Mouse (Mus musculus) midbrain, embryonic 12.5 days (tissue): ENCODE measurements around the gene Eif4e3. TPM values are rescaled to one million over a fixed set of nuclear protein-coding genes. Genes with fewer than 3 reads are reported as not detected.

Experiments used
- ATAC-seq: fragments of 200-750 bp; cut with Nextera tagmentation; 2 replicates; pipeline ENCODE4 v1.8.0; 2017; ENCODE audit warnings: low read depth, moderate TSS enrichment, moderate library complexity; ENCODE audit not compliant: low FRiP score
- H3K27ac ChIP-seq: fragments of 300-500 bp; sonication (generic); replicated peaks from 2 replicates; pipeline ENCODE4 v1.5.1; 2016; ENCODE audit warnings: mild to moderate bottlenecking
- H3K27me3 ChIP-seq: fragments of 300-500 bp; sonication (generic); 2 replicates; pipeline ENCODE4 v1.6.1; 2016; ENCODE audit warnings: mild to moderate bottlenecking
- H3K36me3 ChIP-seq: fragments of 300-500 bp; sonication (generic); 2 replicates; pipeline ENCODE4 v1.6.1; 2016
- H3K4me1 ChIP-seq: fragments of 300-500 bp; sonication (generic); 2 replicates; pipeline ENCODE4 v1.6.1; 2016
- H3K4me2 ChIP-seq: fragments of 300-500 bp; sonication (generic); replicated peaks from 2 replicates; pipeline ENCODE4 v1.6.1; 2016; ENCODE audit warnings: mild to moderate bottlenecking, moderate library complexity
- H3K4me3 ChIP-seq: fragments of 300-500 bp; sonication (generic); 2 replicates; pipeline ENCODE4 v1.5.1; 2016; ENCODE audit warnings: mild to moderate bottlenecking
- H3K9ac ChIP-seq: fragments of 300-500 bp; sonication (generic); replicated peaks from 2 replicates; pipeline ENCODE4 v1.6.1; 2016; ENCODE audit warnings: mild to moderate bottlenecking, moderate library complexity
- H3K9me3 ChIP-seq: fragments of 300-500 bp; sonication (generic); 2 replicates; pipeline ENCODE4 v1.6.1; 2016; ENCODE audit warnings: mild to moderate bottlenecking
- WGBS: fragments of 180-500 bp; shearing (Covaris S2); methylation state at CpG from one replicate; pipeline ENCODE4 v1.1.7; 2016; 5-methylcytosine and 5-hydroxymethylcytosine counted together
- polyA plus RNA-seq: library from polyadenylated mRNA; unstranded; fragments of >200 nt; fragmentation: Nextera tagmentation; extraction: Ambion mirVana; gene quantifications from 2 replicates; pipeline ENCODE4 v1.2.1, GENCODE M21; 2016

Gene Eif4e3
- polyA plus RNA-seq, 1 experiment from 2014 or later: 12.5 TPM

DNA sequence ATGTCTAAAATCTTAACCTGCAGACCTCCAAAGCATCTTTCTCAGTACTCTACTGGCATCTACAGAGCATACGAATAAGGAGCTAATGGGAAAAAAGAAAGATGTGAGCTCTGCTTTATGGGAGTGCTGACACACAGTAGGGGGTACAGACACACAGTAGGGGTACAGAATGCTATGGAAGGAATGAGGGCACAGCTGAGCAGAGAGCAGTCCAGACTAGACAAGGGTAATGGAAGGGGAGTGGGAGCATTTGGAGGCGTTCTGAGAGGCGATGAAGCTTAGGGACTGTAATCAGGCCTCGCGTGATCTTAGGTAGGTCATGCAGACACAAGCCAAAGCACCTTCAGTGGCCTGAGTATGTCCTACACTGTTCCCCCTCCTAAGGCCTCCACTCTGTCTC lies 17.4 kb upstream of the Eif4e3 start:
- no peak overlapping the region for H3K27ac ChIP-seq
- no peak overlapping the region for H3K4me3 ChIP-seq
- no peaks in the 10 kb centered on the region for H3K4me1 ChIP-seq
- no peak for ATAC-seq
- no peaks in the 10 kb centered on the region for H3K36me3 ChIP-seq
- no peak overlapping the region for H3K4me2 ChIP-seq
- H3K27me3 ChIP-seq: 0 out of 2 replicates have a peak, but pooled peaks cover 14% of the 10 kb centered on the region
- H3K9me3 ChIP-seq: no peaks in the 10 kb centered on the region
- 91% methylated on average over 5 of the region's 5 CpGs for WGBS
- H3K9ac ChIP-seq: no peak overlapping the region

DNA sequence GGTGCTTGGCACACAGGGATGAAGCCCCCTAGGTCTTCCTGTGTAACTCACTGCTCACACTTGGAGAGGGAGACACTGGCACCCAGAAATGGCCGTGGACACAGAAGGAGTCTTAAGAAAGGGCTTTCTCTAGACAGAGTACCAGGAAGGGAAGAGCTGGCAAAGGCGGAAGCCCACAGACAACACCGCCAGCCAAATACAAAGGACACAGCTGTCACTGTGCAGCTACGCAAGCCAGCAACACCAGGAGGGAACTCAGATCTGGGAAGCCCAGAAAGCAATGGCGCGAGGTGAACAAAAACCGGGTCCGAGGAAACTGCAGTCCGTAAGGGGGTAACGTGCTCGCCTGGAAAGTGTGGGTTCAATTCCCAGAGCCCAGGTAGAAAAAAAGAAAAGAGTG lies 11.5 kb upstream of the Eif4e3 start:
- WGBS: 73% methylated on average over 11 of the region's 11 CpGs
- ATAC-seq: no peak

DNA sequence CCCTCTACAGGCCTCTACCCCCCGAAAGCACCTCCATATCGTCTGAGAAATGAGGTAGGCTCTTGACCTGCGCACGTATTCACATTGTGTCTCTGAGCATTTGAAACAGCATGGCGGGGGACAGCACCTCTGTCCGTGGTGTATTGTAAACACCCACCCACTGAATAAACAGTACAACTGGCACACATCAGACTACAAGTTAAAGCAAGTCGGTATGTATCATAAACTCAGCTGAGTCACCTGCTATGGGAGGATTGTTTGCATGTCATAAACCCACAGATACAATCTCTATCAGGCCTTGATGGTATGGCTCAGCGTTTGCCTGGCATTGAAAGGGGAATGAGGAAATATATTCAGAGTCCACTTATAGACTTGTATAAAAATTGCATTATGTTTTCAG lies 10.8 kb upstream of the Eif4e3 start:
- Histone ChIP-seq H3K9me3 (no peaks in the 10 kb centered on the region), H3K27me3 (no peaks in the 10 kb centered on the region), H3K9ac (no peak overlapping the region), H3K27ac (no peak overlapping the region), H3K4me2 (no peak overlapping the region), H3K4me3 (no peak overlapping the region), H3K36me3 (no peaks in the 10 kb centered on the region), H3K4me1 (peaks cover 6% of the 10 kb centered on the region; the same call in 1 of the 2 replicates)
- ATAC-seq: no peak
- WGBS: 91% methylated on average over 8 of the region's 8 CpGs

More for the DNA sequence above, 11.5 kb upstream of the Eif4e3 start:
- Histone ChIP-seq H3K4me1 (peaks cover 6% of the 10 kb centered on the region; the same call in 1 of the 2 replicates), H3K27me3 (no peaks in the 10 kb centered on the region), H3K27ac (0 out of 2 replicates have a peak overlapping the region, but pooled peaks have one; percentile 7), H3K36me3 (no peaks in the 10 kb centered on the region), H3K4me3 (no peak overlapping the region), H3K4me2 (no peak overlapping the region), H3K9ac (no peak overlapping the region), H3K9me3 (no peaks in the 10 kb centered on the region)

DNA sequence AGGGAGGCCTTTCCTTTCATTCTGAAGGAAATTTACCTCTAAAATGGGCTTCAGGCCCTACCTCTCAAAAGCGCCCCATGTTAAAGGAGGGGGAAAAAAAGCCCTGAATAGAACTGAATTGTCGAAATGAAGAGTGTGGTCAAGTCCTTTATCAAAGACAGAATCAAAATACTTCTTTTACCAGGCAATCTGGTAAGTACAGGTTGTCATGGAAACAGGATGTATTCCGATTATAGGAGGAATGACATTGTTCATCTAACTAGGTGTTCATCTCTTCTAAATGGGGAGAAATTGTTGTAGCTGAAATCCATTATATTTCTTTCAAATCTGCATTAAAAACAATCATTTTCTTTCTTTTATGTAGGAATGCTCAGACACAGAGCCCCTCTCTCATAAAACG lies 7.9 kb upstream of the Eif4e3 start:
- Histone ChIP-seq H3K27ac (0 out of 2 replicates have a peak overlapping the region, but pooled peaks have one; percentile 25), H3K36me3 (no peaks in the 10 kb centered on the region), H3K4me2 (no peak overlapping the region), H3K9ac (no peak overlapping the region), H3K9me3 (no peaks in the 10 kb centered on the region), H3K4me3 (no peak overlapping the region), H3K27me3 (peaks cover 9% of the 10 kb centered on the region; the same call in 1 of the 2 replicates), H3K4me1 (peaks cover 24% of the 10 kb centered on the region)
- WGBS: 67% methylated on average over 4 of the region's 4 CpGs
- no peak for ATAC-seq

DNA sequence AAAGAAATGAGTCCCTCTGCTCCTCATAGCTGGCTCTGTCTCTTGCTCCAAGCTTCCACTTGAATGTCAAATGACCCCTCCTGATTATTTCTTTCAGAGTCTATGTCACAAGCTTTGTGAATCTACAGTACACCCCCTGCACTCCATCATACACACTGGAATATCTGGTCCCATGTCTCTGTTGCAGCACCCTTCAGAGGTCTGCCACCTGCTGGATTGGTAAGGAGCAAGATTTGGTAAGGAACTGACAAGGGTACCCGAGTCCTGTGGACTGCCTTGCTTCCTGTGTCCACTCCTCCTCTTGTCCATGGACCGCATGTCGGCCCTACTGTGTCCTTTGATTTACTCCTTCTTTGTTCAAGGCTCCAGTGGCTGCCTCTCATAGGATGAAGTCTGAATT lies 5.2 kb upstream of the Eif4e3 start:
- Histone ChIP-seq H3K9me3 (no peaks in the 10 kb centered on the region), H3K4me1 (peaks cover 36% of the 10 kb centered on the region)

DNA sequence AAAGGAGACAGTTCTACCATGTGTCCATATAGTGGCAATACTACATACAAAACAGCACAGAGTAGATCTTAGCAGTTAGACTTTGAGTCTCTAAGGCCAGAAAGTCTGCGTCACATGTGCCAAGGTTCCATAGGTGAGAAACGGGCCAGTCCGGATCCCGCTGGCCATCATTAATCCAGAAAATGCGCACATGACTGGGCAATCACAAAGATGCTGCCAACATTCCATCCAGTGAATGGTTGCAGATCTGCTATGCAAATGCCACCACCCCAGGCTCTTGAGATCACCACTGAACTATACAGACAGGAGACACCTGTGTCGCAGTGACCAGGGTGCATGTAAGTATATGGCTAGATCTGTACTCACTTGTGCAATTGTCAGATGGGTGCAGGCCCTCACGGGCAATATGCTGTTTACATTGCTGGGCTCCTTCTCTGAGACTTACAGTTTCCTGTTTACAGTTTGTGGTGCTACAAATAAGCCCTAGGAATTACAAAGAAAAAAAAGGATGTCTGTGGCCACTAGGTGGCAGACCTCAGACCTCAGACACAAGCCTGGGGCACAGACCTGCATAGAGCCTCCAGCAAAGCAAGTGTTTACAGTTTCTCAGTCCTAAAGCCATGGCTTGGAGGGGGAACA lies 4.0 kb upstream of the Eif4e3 start:
- Histone ChIP-seq H3K9me3 (no peaks in the 10 kb centered on the region), H3K36me3 (no peaks in the 10 kb centered on the region), H3K4me2 (no peak overlapping the region), H3K27ac (peak overlapping the region; percentile 73), H3K4me3 (no peak overlapping the region), H3K4me1 (peaks cover 41% of the 10 kb centered on the region), H3K27me3 (peaks cover 25% of the 10 kb centered on the region), H3K9ac (no peak overlapping the region)
- ATAC-seq: no peak
- WGBS: 68% methylated on average over 7 of the region's 7 CpGs

More for the DNA sequence above, 5.2 kb upstream of the Eif4e3 start:
- Histone ChIP-seq H3K4me2 (no peak overlapping the region), H3K36me3 (no peaks in the 10 kb centered on the region), H3K27me3 (peaks cover 25% of the 10 kb centered on the region), H3K9ac (no peak overlapping the region), H3K4me3 (no peak overlapping the region), H3K27ac (no peak overlapping the region)
- no peak for ATAC-seq
- WGBS: 69% methylated on average over 3 of the region's 3 CpGs

DNA sequence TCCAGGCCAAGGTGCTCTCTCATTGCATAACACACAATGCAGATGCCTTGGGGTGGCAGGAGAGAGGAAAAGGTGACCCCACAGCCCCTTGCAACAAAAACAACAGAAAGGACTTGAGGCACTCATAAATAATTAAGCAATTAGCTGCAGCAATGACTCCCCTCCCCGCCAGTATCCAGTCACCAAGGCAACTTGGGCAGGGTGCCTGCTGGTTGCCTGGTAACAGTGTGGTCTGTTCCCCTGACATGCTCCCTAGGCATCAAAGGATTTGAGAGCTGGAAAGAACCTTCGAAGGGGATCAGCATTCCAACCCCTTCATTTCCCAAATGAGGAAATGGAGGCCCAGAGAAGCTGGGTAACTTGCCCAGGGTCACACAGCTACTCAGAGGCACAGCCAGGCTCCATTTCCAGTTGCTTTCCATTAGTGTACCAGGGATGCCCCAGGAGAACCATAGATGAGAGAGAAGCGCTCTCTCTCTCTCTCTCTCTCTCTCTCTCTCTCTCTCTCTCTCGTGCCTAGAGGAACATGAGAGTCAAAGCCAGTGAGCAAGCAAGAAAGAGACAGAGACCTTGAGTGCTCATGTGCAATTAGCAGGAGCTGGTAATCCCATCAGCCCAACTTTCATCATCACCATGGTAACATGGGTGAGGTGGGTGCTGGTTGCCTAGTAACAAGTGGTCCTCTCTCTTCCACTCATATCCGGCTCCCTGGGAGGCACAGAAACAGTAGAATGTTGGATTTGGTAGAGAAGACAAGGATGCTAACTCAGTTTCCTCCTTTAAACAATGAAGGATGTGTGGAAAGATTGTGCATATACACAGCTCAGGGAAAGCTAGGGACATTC lies 3.1 kb upstream of the Eif4e3 start:
- peaks cover 49% of the 10 kb centered on the region for H3K4me1 ChIP-seq
- H3K4me2 ChIP-seq: peak overlapping the region; percentile 21; the same call in 1 of the 2 replicates
- H3K27ac ChIP-seq: peak overlapping the region; percentile 73
- WGBS: 22% methylated on average over 5 of the region's 5 CpGs
- H3K27me3 ChIP-seq: peaks cover 25% of the 10 kb centered on the region
- H3K9me3 ChIP-seq: no peaks in the 10 kb centered on the region
- peak; percentile 72 for ATAC-seq
- no peak overlapping the region for H3K4me3 ChIP-seq
- no peaks in the 10 kb centered on the region for H3K36me3 ChIP-seq
- H3K9ac ChIP-seq: no peak overlapping the region

DNA sequence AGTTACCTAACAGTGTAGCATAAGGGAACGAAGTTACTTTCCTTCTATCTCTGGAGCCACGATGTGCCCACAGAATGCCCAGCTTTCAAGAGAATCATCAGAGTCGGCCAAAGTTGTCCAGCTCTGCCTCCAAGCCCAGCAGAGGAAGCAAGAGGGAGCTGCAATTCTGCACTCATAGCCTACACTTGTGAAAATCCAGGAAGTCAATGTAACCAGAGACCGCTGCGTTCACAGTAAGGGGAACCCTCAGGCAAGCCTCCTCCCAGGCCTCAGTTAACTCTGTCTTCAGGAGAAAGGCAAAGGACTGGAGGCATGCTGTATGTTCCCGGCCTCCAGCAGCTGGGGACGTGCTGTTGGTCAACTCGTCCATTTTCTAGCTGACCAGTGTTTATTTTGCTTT lies 719 bp upstream of the Eif4e3 start:
- WGBS: 40% methylated on average over 8 of the region's 8 CpGs
- Histone ChIP-seq H3K4me3 (peak overlapping the region; percentile 79), H3K36me3 (no peaks in the 10 kb centered on the region), H3K27me3 (peaks cover 29% of the 10 kb centered on the region), H3K9ac (no peak overlapping the region; the same call in 1 of the 2 replicates), H3K27ac (peak overlapping the region; percentile 79), H3K9me3 (no peaks in the 10 kb centered on the region), H3K4me2 (peak overlapping the region; percentile 91), H3K4me1 (peaks cover 58% of the 10 kb centered on the region)
- ATAC-seq: no peak

DNA sequence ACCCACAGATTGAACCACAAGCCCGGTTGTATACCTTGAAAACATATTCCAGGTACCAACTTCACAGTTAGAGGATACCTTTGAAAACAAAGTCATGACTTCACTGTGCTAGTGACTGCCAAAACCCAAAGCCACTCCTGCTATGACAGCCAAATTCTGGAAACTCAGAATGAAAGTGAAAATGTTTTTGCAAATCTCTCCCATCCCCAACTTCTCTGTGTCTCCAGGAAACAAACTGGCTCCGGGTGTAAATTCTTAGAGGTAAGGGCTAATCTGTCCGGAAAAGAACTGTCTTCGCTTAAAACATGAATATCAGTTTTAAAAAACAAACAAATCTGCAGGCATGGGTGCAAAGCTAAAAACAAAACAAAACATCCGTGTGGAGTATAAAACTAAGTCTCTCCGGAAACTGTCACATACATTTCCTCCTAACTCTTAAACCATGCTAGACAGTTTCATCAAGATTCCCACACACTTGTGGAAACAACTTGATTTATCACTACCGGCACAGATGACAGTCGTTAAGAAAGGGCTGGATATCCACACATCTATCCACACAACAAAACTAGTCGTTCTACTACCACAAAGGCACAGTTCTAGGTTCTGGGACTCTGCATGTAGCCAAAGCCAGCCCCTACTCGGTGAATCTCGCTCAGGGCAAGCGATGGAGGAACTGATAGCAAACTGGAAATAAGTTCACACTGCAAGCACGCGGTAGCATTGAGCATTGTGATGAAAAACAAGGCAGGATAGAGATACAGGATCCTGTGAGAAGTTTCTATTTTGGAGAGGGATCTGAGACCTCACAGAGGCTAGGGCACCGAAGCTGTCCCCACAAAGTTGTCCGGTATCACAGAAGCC lies 884 bp downstream of the Eif4e3 start:
- Histone ChIP-seq H3K27ac (peak overlapping the region; percentile 79; the same call in 1 of the 2 replicates), H3K36me3 (no peaks in the 10 kb centered on the region), H3K9ac (peak overlapping the region; percentile 82), H3K4me3 (peak overlapping the region; percentile 79), H3K9me3 (no peaks in the 10 kb centered on the region), H3K27me3 (peaks cover 22% of the 10 kb centered on the region), H3K4me2 (peak overlapping the region; percentile 91), H3K4me1 (peaks cover 55% of the 10 kb centered on the region)
- no peak for ATAC-seq
- WGBS: 36% methylated on average over 16 of the region's 16 CpGs

DNA sequence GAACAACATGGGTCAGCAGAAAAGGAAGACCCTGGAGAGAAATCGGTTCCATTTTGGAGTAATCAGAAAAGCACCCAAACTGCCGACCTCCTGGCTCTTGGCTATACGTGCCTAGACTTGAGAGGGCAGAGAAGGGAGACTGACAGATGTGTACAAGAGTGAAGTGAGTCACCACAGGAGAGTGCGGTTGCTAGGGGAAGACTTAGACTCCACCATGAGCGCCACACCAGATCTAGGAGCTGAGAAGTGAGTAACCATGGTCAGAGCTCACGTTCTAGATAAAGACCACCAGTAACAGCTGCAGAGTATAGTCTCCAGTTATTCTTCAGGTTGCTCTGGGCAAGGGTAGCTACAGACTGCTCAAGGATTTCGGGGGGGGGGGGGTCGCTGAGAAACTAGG lies 3.3 kb downstream of the Eif4e3 start:
- peaks cover 13% of the 10 kb centered on the region for H3K27me3 ChIP-seq
- no peaks in the 10 kb centered on the region for H3K9me3 ChIP-seq
- H3K36me3 ChIP-seq: no peaks in the 10 kb centered on the region
- no peak overlapping the region for H3K4me3 ChIP-seq
- peaks cover 43% of the 10 kb centered on the region for H3K4me1 ChIP-seq
- H3K27ac ChIP-seq: no peak overlapping the region
- no peak overlapping the region for H3K4me2 ChIP-seq
- WGBS: 77% methylated on average over 8 of the region's 8 CpGs
- no peak overlapping the region for H3K9ac ChIP-seq
- no peak for ATAC-seq

DNA sequence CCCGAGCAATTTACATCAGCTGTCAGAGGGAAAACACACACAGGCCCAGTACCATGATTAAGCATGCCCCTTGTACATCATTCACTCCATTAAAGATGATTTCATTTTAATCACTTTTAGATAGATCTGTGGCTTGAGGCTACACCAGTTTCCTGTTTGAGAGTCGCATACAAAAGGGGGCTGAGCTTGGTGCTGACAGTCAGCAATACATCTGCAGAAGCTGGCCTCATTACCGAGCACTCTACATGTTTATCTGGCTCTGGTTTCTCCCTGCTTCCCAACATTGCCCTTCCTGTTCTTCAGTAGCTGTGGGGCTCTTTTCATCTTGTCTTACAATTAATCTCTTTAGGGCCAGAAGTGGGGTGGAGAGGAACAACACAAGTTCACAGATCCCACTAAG lies 6.1 kb downstream of the Eif4e3 start:
- Histone ChIP-seq H3K36me3 (no peaks in the 10 kb centered on the region), H3K27me3 (0 out of 2 replicates have a peak, but pooled peaks cover 3% of the 10 kb centered on the region), H3K9ac (no peak overlapping the region), H3K4me3 (no peak overlapping the region), H3K4me1 (peaks cover 30% of the 10 kb centered on the region), H3K9me3 (no peaks in the 10 kb centered on the region), H3K27ac (0 out of 2 replicates have a peak overlapping the region, but pooled peaks have one; percentile 20), H3K4me2 (no peak overlapping the region)
- no peak for ATAC-seq
- WGBS: 69% methylated on average over 3 of the region's 3 CpGs
